Mouse (Mus musculus) CD4-positive helper T cell, adult 2 months (primary cell): ENCODE data around the gene Rasgef1b.
A peak's percentile ranks its signal among the peaks of the same experiment; 100 is the strongest.

ENCODE experiments used
- DNase-seq: peaks from one replicate; pipeline ENCODE4 v3.0.0-alpha.2; 2012; ENCODE audit warnings: low read depth, missing footprints, low spot score

Rasgef1b gene

GRCm38 (mm10) chr5:99728649-99729212 lies at the start of gene Rasgef1b:
TSS of gene Rasgef1b (minus strand) at chr5:99729065.
- DNase-seq, result peak; percentile 5

GRCm38 (mm10) chr5:99775342-99775741 lies 46.5 kb upstream of the Rasgef1b start:
- no peak for DNase-seq

GRCm38 (mm10) chr5:99773265-99773664 lies 44.4 kb upstream of the Rasgef1b start:
- DNase-seq, result no peak

- no peak for DNase-seq
Measured at GRCm38 (mm10) chr5:99764246-99764645, 35.4 kb upstream of the Rasgef1b start.

- DNase-seq, result no peak
Measured at GRCm38 (mm10) chr5:99758859-99759258, 30.0 kb upstream of the Rasgef1b start.

GRCm38 (mm10) chr5:99753843-99754242 lies 25.0 kb upstream of the Rasgef1b start:
- DNase-seq, result no peak

- DNase-seq, result no peak
Measured at GRCm38 (mm10) chr5:99753368-99753767, 24.5 kb upstream of the Rasgef1b start.

- DNase-seq, result no peak
Measured at GRCm38 (mm10) chr5:99752670-99753231, 23.9 kb upstream of the Rasgef1b start.

- DNase-seq, result no peak
Measured at GRCm38 (mm10) chr5:99748417-99748816, 19.6 kb upstream of the Rasgef1b start.

GRCm38 (mm10) chr5:99746087-99746486 lies 17.2 kb upstream of the Rasgef1b start:
- no peak for DNase-seq

GRCm38 (mm10) chr5:99742874-99743273 lies 14.0 kb upstream of the Rasgef1b start:
- DNase-seq, result no peak

- no peak for DNase-seq
Measured at GRCm38 (mm10) chr5:99742056-99742455, 13.2 kb upstream of the Rasgef1b start.

- DNase-seq, result no peak
Measured at GRCm38 (mm10) chr5:99737937-99738727, 9.3 kb upstream of the Rasgef1b start.

GRCm38 (mm10) chr5:99729931-99730330 lies 1.1 kb upstream of the Rasgef1b start:
- no peak for DNase-seq

- DNase-seq, result no peak
Measured at GRCm38 (mm10) chr5:99729361-99729882, 557 bp upstream of the Rasgef1b start.

GRCm38 (mm10) chr5:99728027-99728451 lies 826 bp downstream of the Rasgef1b start:
- peak; percentile 14 for DNase-seq

GRCm38 (mm10) chr5:99723941-99724340 lies 4.9 kb downstream of the Rasgef1b start:
- no peak for DNase-seq

- no peak for DNase-seq
Measured at GRCm38 (mm10) chr5:99722310-99722709, 6.6 kb downstream of the Rasgef1b start.

GRCm38 (mm10) chr5:99720554-99720953 lies 8.3 kb downstream of the Rasgef1b start:
- DNase-seq, result no peak

GRCm38 (mm10) chr5:99717917-99718316 lies 10.9 kb downstream of the Rasgef1b start:
- no peak for DNase-seq

- DNase-seq, result no peak
Measured at GRCm38 (mm10) chr5:99715281-99715744, 13.6 kb downstream of the Rasgef1b start.

GRCm38 (mm10) chr5:99711947-99712346 lies 16.9 kb downstream of the Rasgef1b start:
- no peak for DNase-seq
